Mouse (Mus musculus): Measurements from ENCODE around the gene Msmb. TPM values are rescaled to one million over a fixed set of nuclear protein-coding genes. Genes with fewer than 3 reads are reported as not detected.
"Not testable (repeated sequence)": the region's sequence is repeated elsewhere in the genome, so short reads cannot be mapped to it uniquely, and the experiment has no call there.

Gene Msmb
- polyA plus RNA-seq, 3 experiments from 2014 or later = not detected

GRCm38 (mm10) chr14:32179393-32180195 is 37.8 kb downstream of the Msmb start:
- ATAC-seq = no peak

GRCm38 (mm10) chr14:32180861-32181260 is 39.0 kb downstream of the Msmb start:
- ATAC-seq = no peak

- no peak for ATAC-seq
Observed at GRCm38 (mm10) chr14:32183846-32184245, 42.0 kb downstream of the Msmb start.

GRCm38 (mm10) chr14:32190627-32191391 is 49.0 kb downstream of the Msmb start:
- no peak for ATAC-seq

- ATAC-seq = no peak
Observed at GRCm38 (mm10) chr14:32191926-32192325, 50.1 kb downstream of the Msmb start.

GRCm38 (mm10) chr14:32192437-32192836 is 50.6 kb downstream of the Msmb start:
- ATAC-seq = peak; percentile 73

GRCm38 (mm10) chr14:32193557-32193956 is 51.7 kb downstream of the Msmb start:
- ATAC-seq = not testable (repeated sequence)

GRCm38 (mm10) chr14:32201354-32201753 is 59.5 kb downstream of the Msmb start:
- ATAC-seq = peak; percentile 48

GRCm38 (mm10) chr14:32201791-32202451 is 60.1 kb downstream of the Msmb start, which contains the start of the genes Timm23 and Parg:
TSS of gene Timm23 (minus strand) at chr14:32201898.
TSS of gene Parg (plus strand) at chr14:32201949.
- ATAC-seq = peak; percentile 92

Other genes with a start within 250 kb of the Msmb start
- gene Galnt15, start 113.0 kb upstream of the Msmb start, polyA plus RNA-seq (2017; shearing (Covaris generic)) = not detected
- gene Oxnad1, start 56.6 kb upstream of the Msmb start, polyA plus RNA-seq (2017; shearing (Covaris generic)) = 10 to 100 TPM; 10.3 to 29.2 (median 28.4) TPM
- gene Dph3, start 56.3 kb upstream of the Msmb start, polyA plus RNA-seq (2017; shearing (Covaris generic)) = 10 to 100 TPM; 56.1 to 84.9 (median 71.0) TPM
- gene Ncoa4, start 17.8 kb downstream of the Msmb start, polyA plus RNA-seq (2017; shearing (Covaris generic)) = 10 to 100 TPM; 76.2 to 87.7 (median 78.3) TPM
- 100 to 1,000 TPM; 143 to 224 (median 162) TPM for gene Timm23, start 59.9 kb downstream of the Msmb start, polyA plus RNA-seq (2017; shearing (Covaris generic))
- 10 to 100 TPM; 17.0 to 20.9 (median 18.1) TPM for gene Parg, start 59.9 kb downstream of the Msmb start, polyA plus RNA-seq (2017; shearing (Covaris generic))
- gene Ogdhl, start 180.0 kb downstream of the Msmb start, polyA plus RNA-seq (2017; shearing (Covaris generic)) = under 1 TPM in 2 of 3 experiments, not detected in 1; 0.09 to 0.13 TPM
- not detected for gene 1700024G13Rik, start 246.4 kb downstream of the Msmb start, polyA plus RNA-seq (2017; shearing (Covaris generic))

Measured in inflammation-experienced regulatory T-cells, adult 6 months (primary cell).